8 mouse cellular contexts compared by ENCODE assay signal in the genomic region with DNA sequence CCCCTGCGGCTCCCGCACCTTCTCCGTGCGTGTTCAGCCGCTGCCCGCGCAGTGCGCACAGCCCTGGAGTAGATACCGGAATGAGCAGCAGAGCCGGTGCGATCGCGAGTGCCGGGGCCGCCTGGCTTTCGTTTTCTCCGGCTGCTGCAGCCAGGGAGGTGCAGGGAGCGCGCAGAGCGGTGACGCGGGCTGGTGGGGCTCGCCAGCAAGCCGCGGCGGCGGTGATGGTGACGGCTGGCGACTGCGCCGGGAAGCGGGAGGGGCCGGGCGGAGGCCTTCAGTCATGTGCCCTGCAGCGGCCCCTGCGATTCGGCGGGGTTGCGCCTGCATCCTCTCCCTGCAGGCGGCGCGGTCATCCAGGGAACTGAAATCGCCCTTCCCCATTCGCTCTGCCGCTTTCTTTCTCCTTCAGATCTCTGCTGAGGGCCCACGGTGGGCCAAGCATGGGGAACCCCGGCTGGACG. TPM values are rescaled to one million over a fixed set of nuclear protein-coding genes. Genes with fewer than 3 reads are reported as not detected.
DNase-seq lines count a peak whose midpoint lies in the region; ATAC-seq and TF ChIP-seq lines count a peak whose summit lies in the region.

No protein-coding gene starts in this region.

- H3K4me1 ChIP-seq in forebrain, embryonic 11.5 days (replicated peaks; ENCODE audit: control insufficient read depth, insufficient read depth, low read length), result no peaks in the 10 kb centered on the region; the same call in 1 of the 2 replicates
- H3K4me1 ChIP-seq in heart, postnatal 0 days (ENCODE audit: control insufficient read depth, insufficient read depth), result peaks cover 20% of the 10 kb centered on the region
- H3K4me1 ChIP-seq in liver, embryonic 16.5 days (ENCODE audit: control insufficient read depth, low read depth, low read length), result peaks cover 24% of the 10 kb centered on the region
- peaks cover 42% of the 10 kb centered on the region for H3K4me1 ChIP-seq in neural tube, embryonic 13.5 days (replicated peaks)
- no peaks in the 10 kb centered on the region; the same call in none of the 2 replicates for H3K4me1 ChIP-seq in testis, adult 2 months (ENCODE audit: control insufficient read depth, insufficient read depth, low read length)

- under 1% methylated on average over 48 of the region's 48 CpGs for WGBS in forebrain, embryonic 11.5 days
- 0% methylated on average over 48 of the region's 48 CpGs for WGBS in heart, postnatal 0 days
- under 1% methylated on average over 48 of the region's 48 CpGs for WGBS in liver, embryonic 16.5 days (ENCODE audit: insufficient replicate concordance)
- under 1% methylated on average over 48 of the region's 48 CpGs for WGBS in neural tube, embryonic 13.5 days

- peak; percentile 82 to 85 for DNase-seq in CD8-positive naive resting alpha-beta T cell, adult 2 months (ENCODE audit: low read depth in 2 of 2, low spot score in 2 of 2)
- peak; percentile 88 for DNase-seq in c-Kit-positive CD71-negative TER-119-negative erythroid progenitor cells, embryonic 14.5 days (ENCODE audit: low read depth)
- DNase-seq in forebrain, embryonic 11.5 days (ENCODE audit: low spot score), result peak; percentile 97
- peak; percentile 97 for DNase-seq in heart, postnatal 0 days (ENCODE audit: low spot score)
- DNase-seq in kidney, postnatal 4 days, result peak; percentile 96 to 98

- no peaks in the 10 kb centered on the region for H3K27me3 ChIP-seq in forebrain, embryonic 11.5 days (ENCODE audit: control insufficient read depth, insufficient read depth, low read length)
- H3K27me3 ChIP-seq in heart, postnatal 0 days (ENCODE audit: control insufficient read depth, insufficient read depth, low read length), result no peaks in the 10 kb centered on the region
- H3K27me3 ChIP-seq in liver, embryonic 16.5 days (ENCODE audit: control insufficient read depth, insufficient read depth, low read depth, low read length), result no peaks in the 10 kb centered on the region
- H3K27me3 ChIP-seq in neural tube, embryonic 13.5 days, result no peaks in the 10 kb centered on the region
- H3K27me3 ChIP-seq in testis, adult 2 months (ENCODE audit: control insufficient read depth, insufficient read depth, low read length), result no peaks in the 10 kb centered on the region

- H3K4me2 ChIP-seq in forebrain, embryonic 11.5 days (ENCODE audit: low read depth, low read length, severe bottlenecking), result peak overlapping the region; percentile 70
- H3K4me2 ChIP-seq in heart, postnatal 0 days (ENCODE audit: low read depth, low read length), result peak overlapping the region; percentile 80
- H3K4me2 ChIP-seq in liver, embryonic 16.5 days (ENCODE audit: low read depth, low read length), result peak overlapping the region; percentile 74
- peak overlapping the region; percentile 84 for H3K4me2 ChIP-seq in neural tube, embryonic 13.5 days

- ATAC-seq in forebrain, embryonic 11.5 days (replicated peaks; ENCODE audit: low FRiP score), result peak; percentile 96
- ATAC-seq in heart, postnatal 0 days (ENCODE audit: insufficient read depth, low read depth), result peak; percentile 98
- peak; percentile 94 for ATAC-seq in liver, embryonic 16.5 days (ENCODE audit: low read depth)
- peak; percentile 97 for ATAC-seq in neural tube, embryonic 13.5 days (ENCODE audit: low read depth)

- H3K36me3 ChIP-seq in forebrain, embryonic 11.5 days (ENCODE audit: control insufficient read depth, insufficient read depth, low read length), result no peaks in the 10 kb centered on the region
- H3K36me3 ChIP-seq in heart, postnatal 0 days (replicated peaks; ENCODE audit: control insufficient read depth, insufficient read depth, low read length), result peaks cover 5% of the 10 kb centered on the region; the same call in 1 of the 2 replicates
- H3K36me3 ChIP-seq in liver, embryonic 16.5 days (ENCODE audit: control insufficient read depth, insufficient read depth), result no peaks in the 10 kb centered on the region
- no peaks in the 10 kb centered on the region for H3K36me3 ChIP-seq in neural tube, embryonic 13.5 days
- H3K36me3 ChIP-seq in testis, adult 2 months (ENCODE audit: control insufficient read depth, insufficient read depth, low read length), result no peaks in the 10 kb centered on the region

- H3K9ac ChIP-seq in forebrain, embryonic 11.5 days (ENCODE audit: low read length), result peak overlapping the region; percentile 93
- peak overlapping the region; percentile 98 for H3K9ac ChIP-seq in heart, postnatal 0 days (replicated peaks; ENCODE audit: low read depth, low read length)
- peak overlapping the region; percentile 72 for H3K9ac ChIP-seq in liver, embryonic 16.5 days (ENCODE audit: low read depth, low read length)
- peak overlapping the region; percentile 98 for H3K9ac ChIP-seq in neural tube, embryonic 13.5 days

- no peak for TF ChIP-seq POLR2A in testis, adult 2 months (IDR thresholded peaks at IDR 0.05; ENCODE audit: control insufficient read depth, low read depth, low read length)

- H3K4me3 ChIP-seq in forebrain, embryonic 11.5 days (ENCODE audit: low read depth, low read length), result peak overlapping the region; percentile 76
- H3K4me3 ChIP-seq in heart, postnatal 0 days (ENCODE audit: low read depth, low read length), result peak overlapping the region; percentile 95
- H3K4me3 ChIP-seq in liver, embryonic 16.5 days (ENCODE audit: low read depth, low read length), result peak overlapping the region; percentile 73
- peak overlapping the region; percentile 69 for H3K4me3 ChIP-seq in neural tube, embryonic 13.5 days
- peak overlapping the region; percentile 70 for H3K4me3 ChIP-seq in testis, adult 2 months (ENCODE audit: control insufficient read depth, low read depth, low read length)

- peak overlapping the region; percentile 95 for H3K27ac ChIP-seq in forebrain, embryonic 11.5 days (ENCODE audit: low read depth, low read length)
- H3K27ac ChIP-seq in heart, postnatal 0 days (ENCODE audit: low read depth), result peak overlapping the region; percentile 100
- H3K27ac ChIP-seq in liver, embryonic 16.5 days (ENCODE audit: low read length), result peak overlapping the region; percentile 82
- peak overlapping the region; percentile 99 for H3K27ac ChIP-seq in neural tube, embryonic 13.5 days (replicated peaks)
- peak overlapping the region; percentile 59 for H3K27ac ChIP-seq in testis, adult 2 months (ENCODE audit: control insufficient read depth, insufficient read depth, low read depth, low read length)

- no peaks in the 10 kb centered on the region for H3K9me3 ChIP-seq in forebrain, embryonic 11.5 days (ENCODE audit: control insufficient read depth, low read length)
- H3K9me3 ChIP-seq in heart, postnatal 0 days (replicated peaks; ENCODE audit: control insufficient read depth, low read length), result no peaks in the 10 kb centered on the region
- H3K9me3 ChIP-seq in liver, embryonic 16.5 days (replicated peaks; ENCODE audit: control insufficient read depth, low read length), result no peaks in the 10 kb centered on the region
- no peaks in the 10 kb centered on the region for H3K9me3 ChIP-seq in neural tube, embryonic 13.5 days

- peak; percentile 28; the same call in 1 of the 2 replicates for TF ChIP-seq EP300 in heart, postnatal 0 days (IDR thresholded peaks at IDR 0.05; ENCODE audit: low read depth)

- TF ChIP-seq CTCF in heart, postnatal 0 days (IDR thresholded peaks at IDR 0.05; ENCODE audit: low read depth), result peak; percentile 77
- TF ChIP-seq CTCF in testis, adult 2 months (IDR thresholded peaks at IDR 0.05; ENCODE audit: control insufficient read depth, insufficient read depth, insufficient replicate concordance, low read depth, low read length), result peak; percentile 28; the same call in 1 of the 2 replicates

RNA-seq across cellular contexts. Expression of gene Scarb2, which starts 1.2 kb away (rescaled TPM):
- 10.4 and 10.5 TPM in 2 replicates for polyA plus RNA-seq in forebrain, embryonic 11.5 days (2014; fragmentation: Nextera tagmentation; extraction: Ambion mirVana)
- total RNA-seq in heart, postnatal 0 days (2014; rRNA removed; ENCODE audit: low replicate concordance), result 121 and 148 TPM in 2 replicates
- 26.0 and 28.9 TPM in 2 replicates for polyA plus RNA-seq in heart, postnatal 0 days (2015; fragmentation: Nextera tagmentation; extraction: Ambion mirVana)
- 7.8 and 8.0 TPM in 2 replicates for polyA plus RNA-seq in liver, embryonic 16.5 days (2015; fragmentation: Nextera tagmentation; extraction: Ambion mirVana)
- polyA plus RNA-seq in neural tube, embryonic 13.5 days (2015; fragmentation: Nextera tagmentation; extraction: Ambion mirVana), result 18.8 and 18.9 TPM in 2 replicates
- 3.6 and 4.3 TPM in 2 replicates for polyA plus RNA-seq in testis, adult 2 months (2012; rRNA removed)

RNA-seq across cellular contexts. Expression of gene Fam47e, which starts 49.4 kb away (rescaled TPM):
- polyA plus RNA-seq in forebrain, embryonic 11.5 days (2014; fragmentation: Nextera tagmentation; extraction: Ambion mirVana), result not detected in 2 replicates
- total RNA-seq in heart, postnatal 0 days (2014; rRNA removed; ENCODE audit: low replicate concordance), result not detected in 2 replicates
- 0.51 TPM in 1 of 2 replicates, not detected in the other for polyA plus RNA-seq in heart, postnatal 0 days (2015; fragmentation: Nextera tagmentation; extraction: Ambion mirVana)
- polyA plus RNA-seq in liver, embryonic 16.5 days (2015; fragmentation: Nextera tagmentation; extraction: Ambion mirVana), result 8.4 and 8.6 TPM in 2 replicates
- 0.59 TPM in 1 of 2 replicates, not detected in the other for polyA plus RNA-seq in neural tube, embryonic 13.5 days (2015; fragmentation: Nextera tagmentation; extraction: Ambion mirVana)
- polyA plus RNA-seq in testis, adult 2 months (2012; rRNA removed), result not detected in 2 replicates

Comparison
In these comparisons a context has a peak if more than half of its experiments do, and no peak if none do; other contexts are left out.
1. Peak in every context shown above with its lines: DNase-seq, ATAC-seq, H3K4me3 ChIP-seq and H3K27ac ChIP-seq.